Mouse (Mus musculus) liver, embryonic 15.5 days (tissue): ENCODE measurements around the gene Snrnp25. TPM values are rescaled to one million over a fixed set of nuclear protein-coding genes. Genes with fewer than 3 reads are reported as not detected.

Experiments
- ATAC-seq: fragments of 200-750 bp; cut with Nextera tagmentation; 2 replicates; pipeline ENCODE4 v1.8.0; 2017; ENCODE audit warnings: moderate number of reproducible peaks, mild to moderate bottlenecking, moderate library complexity; ENCODE audit not compliant: insufficient read depth
- H3K27ac ChIP-seq: fragments of 300-500 bp; sonication (generic); replicated peaks from 2 replicates; pipeline ENCODE4 v1.5.1; 2015; ENCODE audit warnings: mild to moderate bottlenecking, inconsistent platforms
- H3K27me3 ChIP-seq: fragments of 300-500 bp; sonication (generic); 2 replicates; pipeline ENCODE4 v1.6.1; 2015; ENCODE audit warnings: mild to moderate bottlenecking, inconsistent platforms
- H3K36me3 ChIP-seq: fragments of 300-500 bp; sonication (generic); replicated peaks from 2 replicates; pipeline ENCODE4 v1.6.1; 2015; ENCODE audit warnings: moderate library complexity, mild to moderate bottlenecking, inconsistent platforms
- H3K4me1 ChIP-seq: fragments of 300-500 bp; sonication (generic); replicated peaks from 2 replicates; pipeline ENCODE4 v1.6.1; 2015; ENCODE audit warnings: inconsistent platforms
- H3K4me2 ChIP-seq: fragments of 300-500 bp; sonication (generic); 2 replicates; pipeline ENCODE4 v1.6.1; 2015; ENCODE audit warnings: moderate library complexity, mild to moderate bottlenecking, inconsistent platforms
- H3K4me3 ChIP-seq: fragments of 300-500 bp; sonication (generic); replicated peaks from 2 replicates; pipeline ENCODE4 v1.5.1; 2015; ENCODE audit warnings: mild to moderate bottlenecking, inconsistent platforms
- H3K9ac ChIP-seq: fragments of 300-500 bp; sonication (generic); 2 replicates; pipeline ENCODE4 v1.6.1; 2015; ENCODE audit warnings: moderate library complexity, mild to moderate bottlenecking, inconsistent platforms
- H3K9me3 ChIP-seq: fragments of 300-500 bp; sonication (generic); replicated peaks from 2 replicates; pipeline ENCODE4 v1.6.1; 2016; ENCODE audit warnings: inconsistent platforms
- WGBS: fragments of 180-500 bp; shearing (Covaris S2); methylation state at CpG from one replicate; pipeline ENCODE4 v1.1.7; 2015; ENCODE audit warnings: mixed read lengths; ENCODE audit not compliant: insufficient replicate concordance; 5-methylcytosine and 5-hydroxymethylcytosine counted together
- polyA plus RNA-seq: library from polyadenylated mRNA; unstranded; fragments of >200 nt; fragmentation: Nextera tagmentation; extraction: Ambion mirVana; gene quantifications from 2 replicates; pipeline ENCODE4 v1.2.1, GENCODE M21; 2015

The Snrnp25 gene
- polyA plus RNA-seq, 1 experiment from 2014 or later = 70.1 TPM

GRCm38 (mm10) chr11:32225222-32226104 lies 20.2 kb downstream of the Snrnp25 start:
- no peak overlapping the region for H3K9ac ChIP-seq
- H3K4me1 ChIP-seq = peaks cover 69% of the 10 kb centered on the region
- H3K27ac ChIP-seq = peak overlapping the region; percentile 60
- H3K4me3 ChIP-seq = peak overlapping the region; percentile 85; the same call in 1 of the 2 replicates
- peaks cover 56% of the 10 kb centered on the region for H3K27me3 ChIP-seq
- H3K9me3 ChIP-seq = no peaks in the 10 kb centered on the region
- peak overlapping the region; percentile 93; the same call in 1 of the 2 replicates for H3K4me2 ChIP-seq
- ATAC-seq = no peak
- 41% methylated on average over 7 of the region's 7 CpGs for WGBS
- peaks cover 19% of the 10 kb centered on the region for H3K36me3 ChIP-seq

- Histone ChIP-seq H3K9me3 (no peaks in the 10 kb centered on the region), H3K4me3 (peak within 1 kb of the TSS; percentile 85), H3K36me3 (peaks cover 27% of the 10 kb centered on the region), H3K27ac (peak within 1 kb of the TSS; percentile 85), H3K4me1 (peaks cover 65% of the 10 kb centered on the region), H3K27me3 (peaks cover 47% of the 10 kb centered on the region), H3K9ac (peak within 1 kb of the TSS; percentile 95), H3K4me2 (peak within 1 kb of the TSS; percentile 93)
- ATAC-seq = peak; percentile 86
- WGBS = 3% methylated on average over 47 of the region's 47 CpGs
Observed at GRCm38 (mm10) chr11:32226124-32226871, 21.1 kb downstream of the Snrnp25 start, which contains the start of gene Mpg. TSS of gene Mpg (plus strand) at chr11:32226505.

GRCm38 (mm10) chr11:32227041-32227440 lies 21.8 kb downstream of the Snrnp25 start:
- peaks cover 40% of the 10 kb centered on the region for H3K27me3 ChIP-seq
- peak overlapping the region; percentile 93 for H3K4me2 ChIP-seq
- WGBS = 23% methylated on average over 1 of the region's 1 CpGs
- peak overlapping the region; percentile 85 for H3K4me3 ChIP-seq
- no peaks in the 10 kb centered on the region for H3K9me3 ChIP-seq
- H3K36me3 ChIP-seq = peaks cover 35% of the 10 kb centered on the region
- peak overlapping the region; percentile 85 for H3K27ac ChIP-seq
- H3K9ac ChIP-seq = peak overlapping the region; percentile 95
- ATAC-seq = no peak
- H3K4me1 ChIP-seq = peaks cover 58% of the 10 kb centered on the region

- ATAC-seq = no peak
- Histone ChIP-seq H3K4me1 (peaks cover 53% of the 10 kb centered on the region), H3K4me2 (peak overlapping the region; percentile 93), H3K27me3 (peaks cover 35% of the 10 kb centered on the region), H3K4me3 (peak overlapping the region; percentile 85), H3K36me3 (peaks cover 40% of the 10 kb centered on the region), H3K9me3 (no peaks in the 10 kb centered on the region), H3K27ac (0 out of 2 replicates have a peak overlapping the region, but pooled peaks have one; percentile 85), H3K9ac (peak overlapping the region; percentile 95; the same call in 1 of the 2 replicates)
- 88% methylated on average over 9 of the region's 9 CpGs for whole genome bisulfite sequencing
Observed at GRCm38 (mm10) chr11:32227555-32227954, 22.3 kb downstream of the Snrnp25 start.

- Histone ChIP-seq H3K36me3 (peaks cover 48% of the 10 kb centered on the region), H3K4me3 (no peak overlapping the region), H3K4me1 (peaks cover 48% of the 10 kb centered on the region), H3K9ac (0 out of 2 replicates have a peak overlapping the region, but pooled peaks have one; percentile 0), H3K27me3 (peaks cover 27% of the 10 kb centered on the region), H3K27ac (no peak overlapping the region), H3K4me2 (peak overlapping the region; percentile 93), H3K9me3 (no peaks in the 10 kb centered on the region)
- WGBS = 78% methylated on average over 3 of the region's 3 CpGs
- ATAC-seq = no peak
Observed at GRCm38 (mm10) chr11:32228292-32228845, 23.2 kb downstream of the Snrnp25 start.

- Histone ChIP-seq H3K4me2 (no peak overlapping the region), H3K27me3 (peaks cover 8% of the 10 kb centered on the region), H3K36me3 (peaks cover 66% of the 10 kb centered on the region), H3K27ac (no peak overlapping the region), H3K9ac (no peak overlapping the region), H3K4me1 (peaks cover 38% of the 10 kb centered on the region), H3K9me3 (no peaks in the 10 kb centered on the region), H3K4me3 (no peak overlapping the region)
- WGBS = 81% methylated on average over 4 of the region's 4 CpGs
- ATAC-seq = no peak
Observed at GRCm38 (mm10) chr11:32230220-32230619, 25.0 kb downstream of the Snrnp25 start.

GRCm38 (mm10) chr11:32231125-32231524 lies 25.9 kb downstream of the Snrnp25 start:
- Histone ChIP-seq H3K9ac (no peak overlapping the region), H3K4me2 (no peak overlapping the region), H3K4me1 (peaks cover 31% of the 10 kb centered on the region), H3K36me3 (peaks cover 75% of the 10 kb centered on the region), H3K27ac (0 out of 2 replicates have a peak overlapping the region, but pooled peaks have one; percentile 19), H3K27me3 (no peaks in the 10 kb centered on the region), H3K4me3 (no peak overlapping the region), H3K9me3 (no peaks in the 10 kb centered on the region)
- ATAC-seq = no peak
- 74% methylated on average over 2 of the region's 2 CpGs for WGBS

- no peak for ATAC-seq
- Histone ChIP-seq H3K4me3 (no peak overlapping the region), H3K4me2 (no peak overlapping the region), H3K9me3 (no peaks in the 10 kb centered on the region), H3K27ac (no peak overlapping the region), H3K9ac (no peak overlapping the region), H3K4me1 (peaks cover 31% of the 10 kb centered on the region), H3K27me3 (no peaks in the 10 kb centered on the region), H3K36me3 (peaks cover 93% of the 10 kb centered on the region)
- 84% methylated on average over 10 of the region's 10 CpGs for WGBS
Observed at GRCm38 (mm10) chr11:32232848-32233247, 27.6 kb downstream of the Snrnp25 start.

- no peak overlapping the region for H3K4me2 ChIP-seq
- H3K4me1 ChIP-seq = peaks cover 32% of the 10 kb centered on the region
- H3K27ac ChIP-seq = 0 out of 2 replicates have a peak overlapping the region, but pooled peaks have one; percentile 54
- no peak overlapping the region for H3K4me3 ChIP-seq
- 90% methylated on average over 3 of the region's 3 CpGs for WGBS
- H3K9me3 ChIP-seq = no peaks in the 10 kb centered on the region
- ATAC-seq = no peak
- H3K27me3 ChIP-seq = no peaks in the 10 kb centered on the region
- H3K9ac ChIP-seq = no peak overlapping the region
- H3K36me3 ChIP-seq = peaks cover 99% of the 10 kb centered on the region
Observed at GRCm38 (mm10) chr11:32233895-32234294, 28.7 kb downstream of the Snrnp25 start.

GRCm38 (mm10) chr11:32234816-32235485 lies 29.7 kb downstream of the Snrnp25 start:
- no peaks in the 10 kb centered on the region for H3K27me3 ChIP-seq
- no peaks in the 10 kb centered on the region for H3K9me3 ChIP-seq
- no peak overlapping the region for H3K9ac ChIP-seq
- WGBS = 86% methylated on average over 6 of the region's 6 CpGs
- no peak overlapping the region for H3K4me3 ChIP-seq
- peaks cover 40% of the 10 kb centered on the region for H3K4me1 ChIP-seq
- peaks cover 99% of the 10 kb centered on the region for H3K36me3 ChIP-seq
- no peak for ATAC-seq
- H3K4me2 ChIP-seq = no peak overlapping the region
- H3K27ac ChIP-seq = peak overlapping the region; percentile 54
